ENCODE assay signal across 9 mouse cellular contexts in the genomic region with DNA sequence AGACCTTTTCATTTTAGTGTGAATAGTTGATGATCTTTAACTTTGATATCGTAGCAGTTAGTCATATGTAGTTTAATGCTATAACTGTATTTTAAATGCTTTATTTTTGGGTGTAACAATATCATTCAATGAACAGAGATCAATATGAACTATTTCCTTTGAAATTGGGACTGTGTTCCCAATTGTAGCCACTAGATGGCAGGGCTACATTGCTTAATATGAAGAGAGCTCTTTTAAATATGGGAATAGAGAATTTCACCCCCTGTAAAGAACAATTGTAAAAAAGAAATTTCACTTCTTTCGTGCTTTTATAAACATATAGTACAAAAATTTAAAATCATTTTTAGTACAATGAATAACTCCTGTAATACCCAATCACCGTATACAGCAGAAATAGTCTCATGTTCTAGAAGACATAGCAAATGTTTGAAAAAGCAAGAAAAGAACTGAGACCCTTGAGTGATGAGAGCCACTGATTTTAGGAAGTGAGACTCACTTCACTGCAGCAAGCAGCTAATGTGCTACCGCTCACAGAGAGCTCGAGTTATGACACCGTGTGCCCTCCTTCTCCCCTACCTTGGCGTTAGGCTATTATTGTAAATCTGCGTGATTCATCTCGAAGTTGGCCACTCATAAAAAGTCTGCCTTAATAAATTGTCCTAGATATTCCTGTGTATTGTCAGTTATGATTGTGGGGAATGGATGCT.
DNase-seq lines count a peak whose midpoint lies in the region; ATAC-seq and TF ChIP-seq lines count a peak whose summit lies in the region.
"Had no signal": no experiment of that assay in that cellular context is flagged by ENCODE, and none has a peak within 500 bp of the region (broad histone marks: within the 10 kb centered on the region; RNA-seq: fewer than 3 reads in every experiment).

No protein-coding gene starts in this region.

- H3K36me3 ChIP-seq in hindbrain, embryonic 14.5 days (replicated peaks; ENCODE audit: control insufficient read depth, insufficient read depth), result no peaks in the 10 kb centered on the region
- no peaks in the 10 kb centered on the region for H3K36me3 ChIP-seq in hindbrain, embryonic 10.5 days
- no peaks in the 10 kb centered on the region for H3K36me3 ChIP-seq in lung, postnatal 0 days (ENCODE audit: insufficient read depth, low read length)
- H3K36me3 ChIP-seq: lung, embryonic 15.5 days had no signal

- H3K9ac ChIP-seq in hindbrain, embryonic 14.5 days, result no peak overlapping the region
- no peak overlapping the region for H3K9ac ChIP-seq in lung, postnatal 0 days (replicated peaks; ENCODE audit: low read depth)
- H3K9ac ChIP-seq: lung, embryonic 15.5 days had no signal

- ATAC-seq in hindbrain, embryonic 14.5 days (ENCODE audit: low FRiP score), result no peak
- ATAC-seq in lung, postnatal 0 days, result no peak
- ATAC-seq in erythroblast, adult 5-6 weeks (replicated peaks; ENCODE audit: low FRiP score, poor library complexity, severe bottlenecking), result no peak

- 70% methylated on average over 9 of the region's 9 CpGs for WGBS in hindbrain, embryonic 14.5 days
- WGBS in hindbrain, embryonic 10.5 days, result 70% methylated on average over 9 of the region's 9 CpGs
- WGBS in lung, postnatal 0 days, result 55% methylated on average over 9 of the region's 9 CpGs

- H3K4me3 ChIP-seq in hindbrain, embryonic 14.5 days (replicated peaks; ENCODE audit: low read length), result no peak overlapping the region
- H3K4me3 ChIP-seq in hindbrain, embryonic 10.5 days, result no peak overlapping the region
- H3K4me3 ChIP-seq in lung, postnatal 0 days (ENCODE audit: low read depth, low read length), result no peak overlapping the region
- H3K4me3 ChIP-seq: lung, embryonic 15.5 days had no signal

- DNase-seq in hindbrain, embryonic 14.5 days (ENCODE audit: low spot score), result peak; percentile 81
- DNase-seq in hindbrain, embryonic 10.5 days (ENCODE audit: low spot score), result no peak
- DNase-seq in testis, postnatal 10 days (ENCODE audit: low spot score), result peak; percentile 39
- no peak for DNase-seq in testis, postnatal 14 days (ENCODE audit: low spot score)
- DNase-seq in c-Kit-positive CD71-negative TER-119-negative erythroid progenitor cells, embryonic 14.5 days (ENCODE audit: low read depth), result peak; percentile 8
- DNase-seq in lung, postnatal 0 days (ENCODE audit: low spot score), result peak; percentile 41
- no peak for DNase-seq in urinary bladder, postnatal 14 days (ENCODE audit: low spot score)

- H3K9me3 ChIP-seq in hindbrain, embryonic 14.5 days (ENCODE audit: control insufficient read depth, low read length), result no peaks in the 10 kb centered on the region
- no peaks in the 10 kb centered on the region for H3K9me3 ChIP-seq in hindbrain, embryonic 10.5 days
- no peaks in the 10 kb centered on the region for H3K9me3 ChIP-seq in lung, postnatal 0 days (ENCODE audit: low read length)
- H3K9me3 ChIP-seq: lung, embryonic 15.5 days had no signal

- peak; percentile 72 for TF ChIP-seq CTCF in lung, postnatal 0 days (IDR thresholded peaks at IDR 0.05)

- H3K4me2 ChIP-seq in hindbrain, embryonic 14.5 days (replicated peaks), result no peak overlapping the region
- H3K4me2 ChIP-seq in lung, postnatal 0 days (replicated peaks; ENCODE audit: low read depth, low read length), result no peak overlapping the region
- H3K4me2 ChIP-seq: lung, embryonic 15.5 days had no signal

- H3K4me1 ChIP-seq in hindbrain, embryonic 14.5 days (replicated peaks; ENCODE audit: control insufficient read depth, insufficient read depth, low read length), result no peaks in the 10 kb centered on the region
- H3K4me1 ChIP-seq in hindbrain, embryonic 10.5 days (replicated peaks), result no peaks in the 10 kb centered on the region
- H3K4me1 ChIP-seq in lung, postnatal 0 days (ENCODE audit: insufficient read depth, low read depth, low read length), result no peaks in the 10 kb centered on the region
- H3K4me1 ChIP-seq: lung, embryonic 15.5 days had no signal

- H3K27me3 ChIP-seq in hindbrain, embryonic 14.5 days (ENCODE audit: control insufficient read depth, insufficient read depth, low read length), result no peaks in the 10 kb centered on the region
- no peaks in the 10 kb centered on the region for H3K27me3 ChIP-seq in hindbrain, embryonic 10.5 days (ENCODE audit: insufficient read depth, poor library complexity, severe bottlenecking)
- H3K27me3 ChIP-seq in lung, postnatal 0 days (replicated peaks; ENCODE audit: insufficient read depth, low read length), result no peaks in the 10 kb centered on the region
- H3K27me3 ChIP-seq: lung, embryonic 15.5 days had no signal

- no peak for TF ChIP-seq EP300 in lung, postnatal 0 days (IDR thresholded peaks at IDR 0.05)

- H3K27ac ChIP-seq in hindbrain, embryonic 14.5 days, result no peak overlapping the region
- H3K27ac ChIP-seq in hindbrain, embryonic 10.5 days, result no peak overlapping the region
- H3K27ac ChIP-seq in lung, postnatal 0 days (ENCODE audit: low read length), result no peak overlapping the region
- H3K27ac ChIP-seq: lung, embryonic 15.5 days had no signal

Comparison
In these comparisons a context has a peak if more than half of its experiments do, and no peak if none do; other contexts are left out.
1. DNase-seq: peak in hindbrain, embryonic 14.5 days (single experiment), testis, postnatal 10 days (single experiment), c-Kit-positive CD71-negative TER-119-negative erythroid progenitor cells, embryonic 14.5 days (single experiment) and lung, postnatal 0 days (single experiment); none in hindbrain, embryonic 10.5 days (single experiment), testis, postnatal 14 days (single experiment) and urinary bladder, postnatal 14 days (single experiment).